30 mouse cellular contexts compared by ENCODE assay signal in genomic region chr3:85376541-85376940, GRCm38 (mm10).
DNase-seq lines count a peak whose midpoint lies in the region; ATAC-seq lines count a peak whose summit lies in the region.
"Had no signal": no experiment of that assay in that cellular context is flagged by ENCODE, and none has a peak within 500 bp of the region (broad histone marks: within the 10 kb centered on the region; RNA-seq: fewer than 3 reads in every experiment).

No protein-coding gene starts in this region.

- DNase-seq in right cerebral cortex, adult 18-20 months: peak; percentile 31
- DNase-seq in right cerebral cortex, postnatal 14 days: no peak
- DNase-seq in brain, adult 2 months (ENCODE audit: low read depth, low spot score): peak; percentile 62
- DNase-seq in limb, embryonic 10.5 days (ENCODE audit: low spot score): no peak
- DNase-seq: adrenal gland, adult 2 months; adrenal gland, postnatal 14 days; cerebellum, adult 11-12 months; cerebellum, adult 9-10 months; cerebellum, postnatal 25 days; embryo, embryonic 11 days; gastrocnemius, postnatal 10 days; gastrocnemius, postnatal 36 days; heart, adult 2 months; heart, postnatal 36 days; kidney, adult 11 months had no signal

- no peak overlapping the region for H3K27ac ChIP-seq in intestine, embryonic 15.5 days
- H3K27ac ChIP-seq in intestine, embryonic 16.5 days (ENCODE audit: low read length): no peak overlapping the region
- H3K27ac ChIP-seq in limb, embryonic 10.5 days: no peak overlapping the region
- no peak overlapping the region for H3K27ac ChIP-seq in liver, embryonic 12.5 days
- H3K27ac ChIP-seq: embryonic facial prominence, embryonic 10.5 days; embryonic facial prominence, embryonic 13.5 days; forebrain, embryonic 10.5 days; forebrain, embryonic 13.5 days; heart, adult 2 months; heart, embryonic 13.5 days; hindbrain, embryonic 10.5 days; hindbrain, embryonic 13.5 days; hindbrain, postnatal 0 days had no signal

- H3K27me3 ChIP-seq in intestine, embryonic 15.5 days (replicated peaks): no peaks in the 10 kb centered on the region
- no peaks in the 10 kb centered on the region for H3K27me3 ChIP-seq in intestine, embryonic 16.5 days (replicated peaks; ENCODE audit: control insufficient read depth, insufficient read depth, low read length)
- no peaks in the 10 kb centered on the region for H3K27me3 ChIP-seq in limb, embryonic 10.5 days (ENCODE audit: low read depth, poor library complexity, severe bottlenecking)
- no peaks in the 10 kb centered on the region for H3K27me3 ChIP-seq in liver, embryonic 12.5 days (replicated peaks)
- H3K27me3 ChIP-seq: embryonic facial prominence, embryonic 13.5 days; forebrain, embryonic 13.5 days; heart, embryonic 13.5 days; hindbrain, embryonic 13.5 days had no signal

- no peak overlapping the region for H3K4me3 ChIP-seq in intestine, embryonic 15.5 days (replicated peaks)
- no peak overlapping the region for H3K4me3 ChIP-seq in intestine, embryonic 16.5 days (ENCODE audit: low read length)
- H3K4me3 ChIP-seq in limb, embryonic 10.5 days: no peak overlapping the region
- H3K4me3 ChIP-seq in liver, embryonic 12.5 days: no peak overlapping the region
- H3K4me3 ChIP-seq: embryonic facial prominence, embryonic 10.5 days; embryonic facial prominence, embryonic 13.5 days; forebrain, embryonic 10.5 days; forebrain, embryonic 13.5 days; heart, adult 2 months; heart, embryonic 10.5 days; heart, embryonic 13.5 days; hindbrain, embryonic 10.5 days; hindbrain, embryonic 13.5 days had no signal

- peak; percentile 31; the same call in 1 of the 2 replicates for ATAC-seq in intestine, embryonic 15.5 days
- ATAC-seq in intestine, embryonic 16.5 days: no peak
- ATAC-seq in liver, embryonic 12.5 days: no peak
- ATAC-seq: forebrain, embryonic 13.5 days; forebrain, embryonic 16.5 days; hindbrain, postnatal 0 days; inflammation-experienced regulatory T-cells, adult 6 months; Patski had no signal

- no peak overlapping the region for H3K4me2 ChIP-seq in intestine, embryonic 15.5 days (replicated peaks)
- H3K4me2 ChIP-seq in intestine, embryonic 16.5 days (ENCODE audit: low read depth, low read length): no peak overlapping the region
- no peak overlapping the region for H3K4me2 ChIP-seq in liver, embryonic 12.5 days
- H3K4me2 ChIP-seq: embryonic facial prominence, embryonic 13.5 days; forebrain, embryonic 13.5 days; heart, embryonic 13.5 days; hindbrain, embryonic 13.5 days had no signal

- WGBS in intestine, embryonic 15.5 days: 55% methylated on average over 2 of the region's 2 CpGs
- 47% methylated on average over 2 of the region's 2 CpGs for WGBS in intestine, embryonic 16.5 days
- WGBS in limb, embryonic 10.5 days: 90% methylated on average over 2 of the region's 2 CpGs
- 73% methylated on average over 2 of the region's 2 CpGs for WGBS in liver, embryonic 12.5 days (ENCODE audit: insufficient replicate concordance)

- no peak overlapping the region for H3K9ac ChIP-seq in intestine, embryonic 15.5 days
- no peak overlapping the region for H3K9ac ChIP-seq in intestine, embryonic 16.5 days (ENCODE audit: low read depth, low read length)
- no peak overlapping the region for H3K9ac ChIP-seq in liver, embryonic 12.5 days
- H3K9ac ChIP-seq: embryonic facial prominence, embryonic 13.5 days; forebrain, embryonic 13.5 days; heart, embryonic 13.5 days; hindbrain, embryonic 13.5 days had no signal

- H3K36me3 ChIP-seq in intestine, embryonic 15.5 days: no peaks in the 10 kb centered on the region
- H3K36me3 ChIP-seq in intestine, embryonic 16.5 days (ENCODE audit: control insufficient read depth, insufficient read depth, low read length): no peaks in the 10 kb centered on the region
- no peaks in the 10 kb centered on the region for H3K36me3 ChIP-seq in limb, embryonic 10.5 days
- no peaks in the 10 kb centered on the region for H3K36me3 ChIP-seq in liver, embryonic 12.5 days
- H3K36me3 ChIP-seq: embryonic facial prominence, embryonic 10.5 days; embryonic facial prominence, embryonic 13.5 days; forebrain, embryonic 10.5 days; heart, embryonic 10.5 days; heart, embryonic 13.5 days; hindbrain, embryonic 10.5 days; hindbrain, embryonic 13.5 days had no signal

- H3K4me1 ChIP-seq in intestine, embryonic 15.5 days (replicated peaks): no peaks in the 10 kb centered on the region
- 0 out of 2 replicates have a peak, but pooled peaks cover 2% of the 10 kb centered on the region for H3K4me1 ChIP-seq in intestine, embryonic 16.5 days (ENCODE audit: control insufficient read depth, insufficient read depth, low read length)
- peaks cover 29% of the 10 kb centered on the region for H3K4me1 ChIP-seq in limb, embryonic 10.5 days
- no peaks in the 10 kb centered on the region for H3K4me1 ChIP-seq in liver, embryonic 12.5 days
- H3K4me1 ChIP-seq: forebrain, embryonic 13.5 days had no signal

- no peaks in the 10 kb centered on the region for H3K9me3 ChIP-seq in intestine, embryonic 15.5 days
- H3K9me3 ChIP-seq in intestine, embryonic 16.5 days (ENCODE audit: control insufficient read depth, low read length): no peaks in the 10 kb centered on the region
- H3K9me3 ChIP-seq in limb, embryonic 10.5 days (replicated peaks): no peaks in the 10 kb centered on the region
- no peaks in the 10 kb centered on the region for H3K9me3 ChIP-seq in liver, embryonic 12.5 days (replicated peaks)
- H3K9me3 ChIP-seq: embryonic facial prominence, embryonic 13.5 days; forebrain, embryonic 10.5 days; forebrain, embryonic 13.5 days; heart, embryonic 10.5 days had no signal

Comparison
In these comparisons a context has a peak if more than half of its experiments do, and no peak if none do; other contexts are left out.
1. DNase-seq: peak in right cerebral cortex, adult 18-20 months (single experiment) and brain, adult 2 months (single experiment); none in right cerebral cortex, postnatal 14 days (single experiment) and limb, embryonic 10.5 days (single experiment).